Mouse (Mus musculus): Measurements from ENCODE around the gene Rimbp2. TPM values are rescaled to one million over a fixed set of nuclear protein-coding genes. Genes with fewer than 3 reads are reported as not detected.
A peak's percentile ranks its signal among the peaks of the same experiment; 100 is the strongest.
"Not testable (repeated sequence)": the region's sequence is repeated elsewhere in the genome, so short reads cannot be mapped to it uniquely, and the experiment has no call there.

Rimbp2 gene
- total RNA-seq, 1 experiment = 1.2 TPM

- no peak for TF ChIP-seq MAFK (IDR thresholded peaks at IDR 0.05; ENCODE audit: insufficient read depth, low read depth, low read length)
- TF ChIP-seq ZNF384 (IDR thresholded peaks at IDR 0.05; ENCODE audit: low read depth, low read length) = no peak
- TF ChIP-seq HCFC1 (IDR thresholded peaks at IDR 0.05; ENCODE audit: borderline replicate concordance, insufficient read depth, low read length) = no peak
- TF ChIP-seq ZC3H11A (IDR thresholded peaks at IDR 0.05; ENCODE audit: borderline replicate concordance, low read depth, low read length) = no peak
- TF ChIP-seq CHD2 (IDR thresholded peaks at IDR 0.05; ENCODE audit: low read depth, low read length) = no peak
- no peak for DNase-seq (ENCODE audit: low read depth, low spot score)
- H3K4me1 ChIP-seq (ENCODE audit: control insufficient read depth in 2 of 2, insufficient read depth in 2 of 2, low read length in 2 of 2, poor library complexity in 1 of 2) = peaks cover 0 to 4% of the 10 kb centered on the region in 2 experiments; a peak in 1 of 4 replicates
- H3K36me3 ChIP-seq (ENCODE audit: control insufficient read depth, insufficient read depth, low read length, poor library complexity, severe bottlenecking) = no peaks in the 10 kb centered on the region
- no peak overlapping the region for H3K9ac ChIP-seq (ENCODE audit: insufficient read depth, low read depth, low read length, poor library complexity, severe bottlenecking)
- no peak overlapping the region for H3K27ac ChIP-seq (ENCODE audit: insufficient read depth, low read depth, low read length, poor library complexity, severe bottlenecking)
- no peaks in the 10 kb centered on the region for H3K9me3 ChIP-seq (ENCODE audit: control insufficient read depth, insufficient read depth, low read depth, low read length)
- in situ Hi-C loops (cut with MboI; ENCODE audit: low sequenced_read_pairs in 2 of 2, unreplicated experiment in 2 of 2) = no loop called here
- H3K4me3 ChIP-seq (ENCODE audit: insufficient read depth in 1 of 2, low read depth in 1 of 2, low read length in 2 of 2, poor library complexity in 1 of 2, severe bottlenecking in 1 of 2) = no peak overlapping the region
Observed at GRCm38 (mm10) chr5:128976266-128976665, 23.0 kb upstream of the Rimbp2 start.

DNA sequence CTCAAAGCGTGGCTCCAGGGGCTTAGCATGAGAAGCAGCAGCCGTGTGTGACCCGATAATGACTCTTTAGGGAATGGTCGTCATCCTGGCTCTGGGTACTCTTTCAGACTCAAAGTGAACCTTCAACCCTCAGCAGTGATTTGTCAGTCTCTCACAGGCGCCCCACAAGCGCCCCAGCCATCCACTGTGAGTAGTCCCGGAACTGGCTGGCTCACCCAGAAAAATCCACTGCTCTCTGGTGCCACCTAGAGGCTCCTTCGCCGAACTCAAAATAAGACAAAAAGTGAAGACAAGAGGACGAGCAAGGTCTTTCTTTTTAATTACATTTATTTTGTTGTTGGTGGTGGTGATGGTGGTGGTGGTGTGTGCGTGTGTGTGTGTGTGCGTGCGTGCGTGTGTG lies 18.0 kb upstream of the Rimbp2 start:
- Histone ChIP-seq H3K9ac (ENCODE audit: insufficient read depth, low read depth, low read length, poor library complexity, severe bottlenecking) (peak overlapping the region; percentile 17; the same call in 1 of the 2 replicates), H3K9me3 (ENCODE audit: control insufficient read depth, insufficient read depth, low read depth, low read length) (no peaks in the 10 kb centered on the region), H3K4me3 (ENCODE audit: insufficient read depth in 1 of 2, low read depth in 1 of 2, low read length in 2 of 2, poor library complexity in 1 of 2, severe bottlenecking in 1 of 2) (peak overlapping the region in 1 of 2 experiments; percentile 45; a peak in 1 of 4 replicates), H3K36me3 (ENCODE audit: control insufficient read depth, insufficient read depth, low read length, poor library complexity, severe bottlenecking) (no peaks in the 10 kb centered on the region), H3K4me1 (ENCODE audit: control insufficient read depth in 2 of 2, insufficient read depth in 2 of 2, low read length in 2 of 2, poor library complexity in 1 of 2) (peaks cover 0 to 4% of the 10 kb centered on the region in 2 experiments; a peak in 1 of 4 replicates), H3K27ac (ENCODE audit: insufficient read depth, low read depth, low read length, poor library complexity, severe bottlenecking) (no peak overlapping the region)
- DNase-seq (ENCODE audit: low read depth, low spot score) = peak; percentile 75
- TF ChIP-seq MAFK (IDR thresholded peaks at IDR 0.05; ENCODE audit: insufficient read depth, low read depth, low read length) (no peak), ZC3H11A (IDR thresholded peaks at IDR 0.05; ENCODE audit: borderline replicate concordance, low read depth, low read length) (peak; percentile 20; the same call in 1 of the 2 replicates)
- in situ Hi-C loops (cut with MboI; ENCODE audit: low sequenced_read_pairs in 2 of 2, unreplicated experiment in 2 of 2) = no loop called here

DNA sequence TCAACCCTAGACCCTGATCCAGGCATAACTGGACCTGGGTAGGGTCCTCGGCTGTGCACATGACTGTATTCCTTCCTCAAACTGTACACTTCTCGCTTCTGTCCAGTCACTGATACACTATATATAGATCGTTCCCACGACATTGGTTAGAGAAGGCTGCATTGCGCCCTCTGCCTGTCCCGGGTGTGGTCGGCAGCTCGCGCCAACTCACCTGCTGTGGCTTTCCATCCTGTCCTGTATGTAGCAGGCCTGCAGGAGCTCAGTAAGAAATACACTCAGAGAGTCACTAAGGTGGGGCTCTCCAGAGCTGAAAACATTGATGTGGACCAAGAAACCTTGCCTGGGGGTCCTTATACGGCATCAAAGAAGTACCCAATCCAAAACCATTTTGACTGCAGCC lies 17.6 kb upstream of the Rimbp2 start:
- Histone ChIP-seq H3K9me3 (ENCODE audit: control insufficient read depth, insufficient read depth, low read depth, low read length) (no peaks in the 10 kb centered on the region), H3K9ac (ENCODE audit: insufficient read depth, low read depth, low read length, poor library complexity, severe bottlenecking) (peak overlapping the region; percentile 17; the same call in 1 of the 2 replicates), H3K4me1 (ENCODE audit: control insufficient read depth in 2 of 2, insufficient read depth in 2 of 2, low read length in 2 of 2, poor library complexity in 1 of 2) (peaks cover 0 to 2% of the 10 kb centered on the region in 2 experiments; a peak in 1 of 4 replicates), H3K36me3 (ENCODE audit: control insufficient read depth, insufficient read depth, low read length, poor library complexity, severe bottlenecking) (no peaks in the 10 kb centered on the region), H3K27ac (ENCODE audit: insufficient read depth, low read depth, low read length, poor library complexity, severe bottlenecking) (no peak overlapping the region), H3K4me3 (ENCODE audit: insufficient read depth in 1 of 2, low read depth in 1 of 2, low read length in 2 of 2, poor library complexity in 1 of 2, severe bottlenecking in 1 of 2) (peak overlapping the region in 1 of 2 experiments; percentile 45; a peak in 1 of 4 replicates)
- in situ Hi-C loops (cut with MboI; ENCODE audit: low sequenced_read_pairs in 2 of 2, unreplicated experiment in 2 of 2) = no loop called here
- no peak for TF ChIP-seq ZNF384 (IDR thresholded peaks at IDR 0.05; ENCODE audit: low read depth, low read length)
- no peak for TF ChIP-seq HCFC1 (IDR thresholded peaks at IDR 0.05; ENCODE audit: borderline replicate concordance, insufficient read depth, low read length)
- TF ChIP-seq MAFK (IDR thresholded peaks at IDR 0.05; ENCODE audit: insufficient read depth, low read depth, low read length) = no peak
- TF ChIP-seq ZC3H11A (IDR thresholded peaks at IDR 0.05; ENCODE audit: borderline replicate concordance, low read depth, low read length) = no peak
- TF ChIP-seq CHD2 (IDR thresholded peaks at IDR 0.05; ENCODE audit: low read depth, low read length) = no peak
- no peak for DNase-seq (ENCODE audit: low read depth, low spot score)

GRCm38 (mm10) chr5:128964353-128964752 lies 11.1 kb upstream of the Rimbp2 start:
- Histone ChIP-seq H3K9ac (ENCODE audit: insufficient read depth, low read depth, low read length, poor library complexity, severe bottlenecking) (no peak overlapping the region), H3K4me3 (ENCODE audit: insufficient read depth in 1 of 2, low read depth in 1 of 2, low read length in 2 of 2, poor library complexity in 1 of 2, severe bottlenecking in 1 of 2) (no peak overlapping the region), H3K36me3 (ENCODE audit: control insufficient read depth, insufficient read depth, low read length, poor library complexity, severe bottlenecking) (no peaks in the 10 kb centered on the region), H3K4me1 (ENCODE audit: control insufficient read depth in 2 of 2, insufficient read depth in 2 of 2, low read length in 2 of 2, poor library complexity in 1 of 2) (no peaks in the 10 kb centered on the region), H3K9me3 (ENCODE audit: control insufficient read depth, insufficient read depth, low read depth, low read length) (no peaks in the 10 kb centered on the region), H3K27ac (ENCODE audit: insufficient read depth, low read depth, low read length, poor library complexity, severe bottlenecking) (no peak overlapping the region)
- TF ChIP-seq ZNF384 (IDR thresholded peaks at IDR 0.05; ENCODE audit: low read depth, low read length) (no peak), HCFC1 (IDR thresholded peaks at IDR 0.05; ENCODE audit: borderline replicate concordance, insufficient read depth, low read length) (no peak), MAFK (IDR thresholded peaks at IDR 0.05; ENCODE audit: insufficient read depth, low read depth, low read length) (no peak), CHD2 (IDR thresholded peaks at IDR 0.05; ENCODE audit: low read depth, low read length) (no peak), ZC3H11A (IDR thresholded peaks at IDR 0.05; ENCODE audit: borderline replicate concordance, low read depth, low read length) (no peak)
- no peak for DNase-seq (ENCODE audit: low read depth, low spot score)
- in situ Hi-C loops (cut with MboI; ENCODE audit: low sequenced_read_pairs in 2 of 2, unreplicated experiment in 2 of 2) = no loop called here

- H3K36me3 ChIP-seq (ENCODE audit: control insufficient read depth, insufficient read depth, low read length, poor library complexity, severe bottlenecking) = no peaks in the 10 kb centered on the region
- no peak overlapping the region for H3K27ac ChIP-seq (ENCODE audit: insufficient read depth, low read depth, low read length, poor library complexity, severe bottlenecking)
- H3K9ac ChIP-seq (ENCODE audit: insufficient read depth, low read depth, low read length, poor library complexity, severe bottlenecking) = no peak overlapping the region
- H3K4me3 ChIP-seq (ENCODE audit: insufficient read depth in 1 of 2, low read depth in 1 of 2, low read length in 2 of 2, poor library complexity in 1 of 2, severe bottlenecking in 1 of 2) = no peak overlapping the region
- no peaks in the 10 kb centered on the region for H3K9me3 ChIP-seq (ENCODE audit: control insufficient read depth, insufficient read depth, low read depth, low read length)
- DNase-seq (ENCODE audit: low read depth, low spot score) = no peak
- no peak for TF ChIP-seq HCFC1 (IDR thresholded peaks at IDR 0.05; ENCODE audit: borderline replicate concordance, insufficient read depth, low read length)
- in situ Hi-C loops (cut with MboI; ENCODE audit: low sequenced_read_pairs in 2 of 2, unreplicated experiment in 2 of 2) = no loop called here
- H3K4me1 ChIP-seq (ENCODE audit: control insufficient read depth in 2 of 2, insufficient read depth in 2 of 2, low read length in 2 of 2, poor library complexity in 1 of 2) = no peaks in the 10 kb centered on the region
Observed at GRCm38 (mm10) chr5:128958916-128959315, 5.6 kb upstream of the Rimbp2 start.

GRCm38 (mm10) chr5:128954371-128954770 lies 1.1 kb upstream of the Rimbp2 start:
- H3K4me1 ChIP-seq (ENCODE audit: control insufficient read depth in 2 of 2, insufficient read depth in 2 of 2, low read length in 2 of 2, poor library complexity in 1 of 2); H3K27ac ChIP-seq (ENCODE audit: insufficient read depth, low read depth, low read length, poor library complexity, severe bottlenecking); H3K36me3 ChIP-seq (ENCODE audit: control insufficient read depth, insufficient read depth, low read length, poor library complexity, severe bottlenecking); H3K9me3 ChIP-seq (ENCODE audit: control insufficient read depth, insufficient read depth, low read depth, low read length); in situ Hi-C loops (cut with MboI; ENCODE audit: low sequenced_read_pairs in 2 of 2, unreplicated experiment in 2 of 2); H3K9ac ChIP-seq (ENCODE audit: insufficient read depth, low read depth, low read length, poor library complexity, severe bottlenecking); H3K4me3 ChIP-seq (ENCODE audit: insufficient read depth in 1 of 2, low read depth in 1 of 2, low read length in 2 of 2, poor library complexity in 1 of 2, severe bottlenecking in 1 of 2): not testable (repeated sequence)
- peak; percentile 54 for DNase-seq (ENCODE audit: low read depth, low spot score)

Measured in ES-E14 (cell line).